Mouse (Mus musculus) cerebellum, adult 2 months (tissue): ENCODE results near the gene 2310011J03Rik.

Experiments used
- CTCF ChIP-seq: fragments of 200-500 bp; IDR thresholded peaks from 2 replicates; pipeline ENCODE4 v1.5.1; 2011; ENCODE audit warnings: low read depth, mild to moderate bottlenecking, control low read depth, low read length, moderate library complexity, borderline replicate concordance; ENCODE audit not compliant: insufficient read depth
- POLR2A ChIP-seq: fragments of 200-500 bp; IDR thresholded peaks from 2 replicates; pipeline ENCODE4 v1.6.1; 2011; ENCODE audit warnings: low read length, control low read depth, borderline replicate concordance; ENCODE audit not compliant: insufficient read depth

GRCm38 (mm10) chr10:80330888-80331287 is 10.6 kb upstream of the 2310011J03Rik start:
- TF ChIP-seq POLR2A (no peak), CTCF (no peak)
